Mouse (Mus musculus) cerebellum, adult 2 months (tissue): Measurements from ENCODE around the gene Ppp3ca. TPM values are rescaled to one million over a fixed set of nuclear protein-coding genes. Genes with fewer than 3 reads are reported as not detected.
A peak's percentile ranks its signal among the peaks of the same experiment; 100 is the strongest.

Experiments used
- DNase-seq, 2 experiments: peaks; one replicate each; pipeline ENCODE4 v3.0.0; 2021
- H3K27ac ChIP-seq: fragments of 200-500 bp; 2 replicates; pipeline ENCODE4 v1.5.1; 2012; ENCODE audit warnings: low read length, control low read depth, inconsistent platforms; ENCODE audit not compliant: insufficient read depth
- H3K27me3 ChIP-seq: fragments of 200-500 bp; 2 replicates; pipeline ENCODE4 v1.6.1; 2012; ENCODE audit warnings: inconsistent platforms, mild to moderate bottlenecking, low read length, moderate library complexity; ENCODE audit not compliant: control insufficient read depth, insufficient read depth
- H3K4me1 ChIP-seq: fragments of 200-500 bp; 2 replicates; pipeline ENCODE4 v1.6.1; 2011; ENCODE audit warnings: low read length; ENCODE audit not compliant: control insufficient read depth, insufficient read depth
- H3K4me3 ChIP-seq: fragments of 200-500 bp; replicated peaks from 2 replicates; pipeline ENCODE3; 2011; ENCODE audit warnings: mild to moderate bottlenecking, low read depth, low read length, control low read depth; ENCODE audit not compliant: insufficient read depth
- CTCF ChIP-seq: fragments of 200-500 bp; IDR thresholded peaks from 2 replicates; pipeline ENCODE4 v1.5.1; 2011; ENCODE audit warnings: low read depth, mild to moderate bottlenecking, control low read depth, low read length, moderate library complexity, borderline replicate concordance; ENCODE audit not compliant: insufficient read depth
- POLR2A ChIP-seq: fragments of 200-500 bp; IDR thresholded peaks from 2 replicates; pipeline ENCODE4 v1.6.1; 2011; ENCODE audit warnings: low read length, control low read depth, borderline replicate concordance; ENCODE audit not compliant: insufficient read depth
- WGBS: fragments of 180-500 bp; shearing (Covaris S2); methylation state at CpG from one replicate; pipeline ENCODE4 v1.1.7; 2018; 5-methylcytosine and 5-hydroxymethylcytosine counted together
- polyA plus RNA-seq: library from polyadenylated mRNA; depleted of rRNA; stranded (reverse); fragments of >200 nt; gene quantifications from 2 replicates; pipeline ENCODE4 v1.2.3, GENCODE M21; 2012; rRNA removed

The Ppp3ca gene
- 334 and 338 TPM in 2 replicates for polyA plus RNA-seq

- WGBS, result under 1% methylated on average over 33 of the region's 43 CpGs
Measured at GRCm38 (mm10) chr3:136670110-136670359, at the start of gene Ppp3ca. Ppp3ca (plus strand) TSS chr3:136670124.

GRCm38 (mm10) chr3:136640544-136641230, 29.2 kb upstream of the Ppp3ca start:
- Histone ChIP-seq H3K27me3 (no peaks in the 10 kb centered on the region), H3K27ac (no peak overlapping the region), H3K4me3 (no peak overlapping the region), H3K4me1 (no peaks in the 10 kb centered on the region)
- DNase-seq, result peak in 1 of 2 experiments; percentile 41
- TF ChIP-seq POLR2A (no peak), CTCF (no peak)
- 44% methylated on average over 5 of the region's 5 CpGs for WGBS

More at GRCm38 (mm10) chr3:136670110-136670359, at the start of gene Ppp3ca:
- H3K27ac ChIP-seq, result peak within 1 kb of the TSS; percentile 89
- peak within 1 kb of the TSS; percentile 93 for H3K4me3 ChIP-seq
- peaks cover 5% of the 10 kb centered on the region; the same call in 1 of the 2 replicates for H3K4me1 ChIP-seq
- no peak for DNase-seq
- H3K27me3 ChIP-seq, result no peaks in the 10 kb centered on the region
- TF ChIP-seq CTCF (no peak), POLR2A (peak; percentile 77; the same call in 1 of the 2 replicates)

- 39% methylated on average over 4 of the region's 4 CpGs for WGBS
- Histone ChIP-seq H3K27me3 (no peaks in the 10 kb centered on the region), H3K27ac (no peak overlapping the region), H3K4me1 (no peaks in the 10 kb centered on the region), H3K4me3 (no peak overlapping the region)
- peak in 1 of 2 experiments; percentile 54 for DNase-seq
- no peak for TF ChIP-seq POLR2A
- TF ChIP-seq CTCF, result no peak
Measured at GRCm38 (mm10) chr3:136650966-136651365, 19.0 kb upstream of the Ppp3ca start.

GRCm38 (mm10) chr3:136651496-136651895, 18.4 kb upstream of the Ppp3ca start:
- H3K27ac ChIP-seq, result no peak overlapping the region
- no peak overlapping the region for H3K4me3 ChIP-seq
- TF ChIP-seq CTCF, result no peak
- TF ChIP-seq POLR2A, result no peak
- 65% methylated on average over 6 of the region's 6 CpGs for WGBS
- no peaks in the 10 kb centered on the region for H3K4me1 ChIP-seq
- no peaks in the 10 kb centered on the region for H3K27me3 ChIP-seq
- no peak for DNase-seq

GRCm38 (mm10) chr3:136656460-136657035, 13.4 kb upstream of the Ppp3ca start:
- no peaks in the 10 kb centered on the region for H3K4me1 ChIP-seq
- H3K27me3 ChIP-seq, result no peaks in the 10 kb centered on the region
- 85% methylated on average over 3 of the region's 3 CpGs for WGBS
- H3K27ac ChIP-seq, result no peak overlapping the region
- TF ChIP-seq POLR2A, result no peak
- TF ChIP-seq CTCF, result no peak
- DNase-seq, result no peak
- no peak overlapping the region for H3K4me3 ChIP-seq

- TF ChIP-seq POLR2A, result no peak
- no peak for TF ChIP-seq CTCF
- no peak for DNase-seq
- Histone ChIP-seq H3K4me3 (no peak overlapping the region), H3K4me1 (no peaks in the 10 kb centered on the region), H3K27ac (no peak overlapping the region), H3K27me3 (no peaks in the 10 kb centered on the region)
- WGBS, result 95% methylated on average over 2 of the region's 2 CpGs
Measured at GRCm38 (mm10) chr3:136658681-136659080, 11.2 kb upstream of the Ppp3ca start.

- H3K27ac ChIP-seq, result no peak overlapping the region
- H3K4me3 ChIP-seq, result no peak overlapping the region
- peaks cover 5% of the 10 kb centered on the region; the same call in 1 of the 2 replicates for H3K4me1 ChIP-seq
- WGBS, result 83% methylated on average over 1 of the region's 1 CpGs
- DNase-seq, result no peak
- TF ChIP-seq POLR2A, result no peak
- no peak for TF ChIP-seq CTCF
- H3K27me3 ChIP-seq, result no peaks in the 10 kb centered on the region
Measured at GRCm38 (mm10) chr3:136665119-136665518, 4.8 kb upstream of the Ppp3ca start.

- peaks cover 5% of the 10 kb centered on the region; the same call in 1 of the 2 replicates for H3K4me1 ChIP-seq
- peak overlapping the region; percentile 23 for H3K27ac ChIP-seq
- peak; percentile 97 to 98 for DNase-seq
- H3K27me3 ChIP-seq, result no peaks in the 10 kb centered on the region
- 5% methylated on average over 2 of the region's 2 CpGs for WGBS
- no peak overlapping the region for H3K4me3 ChIP-seq
- TF ChIP-seq POLR2A, result no peak
- no peak for TF ChIP-seq CTCF
Measured at GRCm38 (mm10) chr3:136668072-136668471, 1.9 kb upstream of the Ppp3ca start.
